Mouse (Mus musculus) small intestine, adult 2 months (tissue): ENCODE results near the gene Apol9a. TPM values are rescaled to one million over a fixed set of nuclear protein-coding genes. Genes with fewer than 3 reads are reported as not detected.
"Not testable (repeated sequence)": the region's sequence is repeated elsewhere in the genome, so short reads cannot be mapped to it uniquely, and the experiment has no call there.

Source experiments
- H3K27ac ChIP-seq: fragments of 200-500 bp; 2 replicates; pipeline ENCODE4 v1.5.1; 2012; ENCODE audit warnings: low read depth, low read length, control low read depth, inconsistent platforms; ENCODE audit not compliant: insufficient read depth
- H3K27me3 ChIP-seq: fragments of 200-500 bp; 2 replicates; pipeline ENCODE4 v1.6.1; 2012; ENCODE audit warnings: mild to moderate bottlenecking, moderate library complexity, low read length, inconsistent platforms; ENCODE audit not compliant: control insufficient read depth, insufficient read depth
- H3K36me3 ChIP-seq: fragments of 200-500 bp; 2 replicates; pipeline ENCODE4 v1.6.1; 2012; ENCODE audit warnings: mild to moderate bottlenecking, low read length, control low read depth, inconsistent platforms; ENCODE audit not compliant: control insufficient read depth, insufficient read depth
- H3K4me1 ChIP-seq: fragments of 200-500 bp; 2 replicates; pipeline ENCODE4 v1.6.1; 2012; ENCODE audit warnings: low read length, inconsistent platforms, mixed read lengths; ENCODE audit not compliant: control insufficient read depth, insufficient read depth, insufficient read length
- H3K4me3 ChIP-seq: fragments of 200-500 bp; 2 replicates; pipeline ENCODE4 v1.5.1; 2012; ENCODE audit warnings: low read depth, mild to moderate bottlenecking, control low read depth, inconsistent platforms, low read length, moderate library complexity
- CTCF ChIP-seq: fragments of 200-500 bp; IDR thresholded peaks from 2 replicates; pipeline ENCODE4 v1.5.1; 2012; ENCODE audit warnings: low read depth, mild to moderate bottlenecking, control low read depth, inconsistent platforms, low read length, moderate library complexity, mixed read lengths; ENCODE audit not compliant: insufficient replicate concordance, insufficient read length; ENCODE audit errors: extremely low read depth
- WGBS: fragments of 180-500 bp; shearing (Covaris S2); methylation state at CpG from one replicate; pipeline ENCODE4 v1.1.7; 2018; 5-methylcytosine and 5-hydroxymethylcytosine counted together
- polyA plus RNA-seq: library from polyadenylated mRNA; depleted of rRNA; stranded (reverse); fragments of >200 nt; gene quantifications from 2 replicates; pipeline ENCODE4 v1.2.3, GENCODE M21; 2012; rRNA removed

The Apol9a gene
- polyA plus RNA-seq: 41.6 and 153 TPM in 2 replicates

DNA sequence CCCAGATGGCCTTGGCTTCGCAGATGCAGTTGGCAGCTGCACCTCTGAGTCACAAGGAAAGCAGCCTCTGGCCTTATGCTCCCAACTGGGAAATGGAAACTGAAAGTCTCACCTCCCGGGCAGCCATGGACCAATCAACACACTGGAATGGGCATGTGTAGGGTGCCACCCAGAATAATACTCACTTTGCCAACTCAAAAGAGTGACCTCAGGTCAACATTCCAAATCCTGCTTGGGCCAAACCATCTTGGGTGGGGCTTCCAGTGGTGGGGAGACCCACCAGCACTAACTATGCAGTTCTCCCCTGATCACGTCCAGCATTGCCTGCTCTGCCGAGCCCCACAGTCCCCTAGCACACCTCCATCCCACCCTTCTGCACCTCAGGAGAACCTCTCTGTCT, at the start of gene Apol9a:
Gene Apol9a, minus strand, starts transcription at position 101 of the 400 bp plus-strand sequence.
- not testable (repeated sequence) for H3K36me3 ChIP-seq, H3K4me1 ChIP-seq, H3K27me3 ChIP-seq
- Histone ChIP-seq H3K4me3 (peak within 1 kb of the TSS; percentile 54), H3K27ac (peak within 1 kb of the TSS; percentile 86)
- WGBS: 9% methylated on average over 1 of the region's 4 CpGs

DNA sequence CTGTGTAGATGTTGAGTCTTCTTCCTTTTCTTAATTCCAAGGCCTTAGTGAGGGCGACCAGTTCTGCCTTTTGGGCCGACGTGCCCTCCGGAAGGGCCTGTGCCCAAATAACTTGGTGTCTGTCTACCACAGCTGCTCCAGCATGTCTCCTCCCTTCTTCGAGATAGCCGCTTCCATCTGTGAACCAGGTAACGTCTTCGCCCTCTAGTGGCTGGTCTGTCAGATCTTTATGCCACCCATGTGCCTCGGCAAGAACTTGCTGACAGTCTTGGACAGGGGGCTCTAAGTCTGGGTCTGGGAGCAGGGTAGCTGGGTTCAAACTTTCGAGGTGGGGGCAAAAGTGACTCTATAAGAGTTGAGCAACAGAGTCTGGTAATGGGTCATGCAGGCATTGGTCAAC, 39.0 kb upstream of the Apol9a start:
- not testable (repeated sequence) for H3K4me3 ChIP-seq, H3K27ac ChIP-seq, H3K27me3 ChIP-seq, H3K4me1 ChIP-seq, H3K36me3 ChIP-seq
- WGBS: 37% methylated on average over 10 of the region's 10 CpGs
- TF ChIP-seq CTCF: peak; percentile 58; the same call in 1 of the 2 replicates

DNA sequence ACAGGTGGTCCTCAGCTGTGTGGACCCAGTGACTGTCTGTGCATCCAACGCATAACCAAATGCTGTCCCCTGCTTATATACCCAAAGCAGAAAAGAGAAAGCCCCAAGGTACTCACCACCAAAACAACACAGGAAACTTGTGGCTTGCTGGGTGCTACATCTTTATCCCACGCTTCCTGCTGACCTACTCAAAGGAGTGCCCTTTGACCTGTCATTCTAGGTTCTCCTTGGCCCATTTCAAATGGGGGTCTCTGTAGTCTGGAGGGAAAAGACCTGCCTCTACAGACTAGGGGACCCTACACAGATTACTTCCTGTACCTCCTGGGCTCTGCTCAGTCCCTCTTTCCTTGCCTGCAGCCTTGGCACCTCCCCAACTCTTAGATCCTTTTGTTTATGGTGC, 36.5 kb upstream of the Apol9a start, which contains the start of gene Apol7b:
Gene Apol7b, minus strand, starts transcription at position 101 of the 400 bp plus-strand sequence.
- not testable (repeated sequence) for H3K4me3 ChIP-seq, H3K36me3 ChIP-seq, H3K27me3 ChIP-seq, H3K27ac ChIP-seq, H3K4me1 ChIP-seq
- WGBS: 97% methylated on average over 2 of the region's 2 CpGs

DNA sequence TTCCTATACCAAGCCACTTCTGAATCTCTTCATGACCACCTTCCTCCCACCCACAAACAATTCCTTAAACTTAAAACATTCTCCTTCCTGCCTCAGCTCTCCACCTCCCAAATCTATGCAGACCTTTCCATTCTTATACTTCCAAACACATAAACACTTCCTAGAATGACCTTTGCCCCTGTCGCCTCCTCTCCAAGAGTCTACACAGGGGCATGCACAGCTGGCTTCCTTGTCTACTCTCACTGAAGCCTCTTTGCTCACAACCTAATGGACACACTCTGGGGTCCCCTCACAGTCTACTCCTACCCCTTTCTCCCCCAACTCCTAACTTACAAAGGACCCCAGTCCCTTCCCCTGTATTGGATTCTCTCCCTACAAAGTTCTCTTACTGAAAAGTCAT, 34.7 kb upstream of the Apol9a start:
- not testable (repeated sequence) for H3K4me1 ChIP-seq, H3K36me3 ChIP-seq, H3K27ac ChIP-seq, H3K4me3 ChIP-seq, H3K27me3 ChIP-seq
- 17% methylated on average over 1 of the region's 1 CpGs for WGBS

DNA sequence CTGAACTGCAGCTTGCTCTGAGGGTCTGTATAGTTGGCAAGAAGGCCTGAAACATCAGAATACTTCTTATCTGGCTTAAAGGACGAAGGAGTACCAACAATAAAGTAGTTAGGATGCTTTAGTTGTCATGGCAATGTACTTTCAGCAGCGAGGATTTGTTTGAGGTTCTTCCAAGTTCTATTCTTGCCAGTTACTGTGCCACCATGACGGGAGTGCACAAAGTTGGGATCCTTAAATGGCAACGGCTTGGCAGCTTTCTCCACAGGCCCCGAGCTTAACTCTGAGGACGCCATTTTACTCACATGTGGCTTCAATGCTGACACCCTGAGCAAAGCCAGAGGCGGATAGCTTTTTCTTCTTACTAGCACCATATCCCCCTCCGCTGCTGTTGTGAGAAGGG, 33.8 kb upstream of the Apol9a start:
- H3K27ac ChIP-seq, H3K36me3 ChIP-seq, H3K27me3 ChIP-seq, H3K4me3 ChIP-seq, H3K4me1 ChIP-seq: not testable (repeated sequence)
- 81% methylated on average over 8 of the region's 8 CpGs for WGBS

DNA sequence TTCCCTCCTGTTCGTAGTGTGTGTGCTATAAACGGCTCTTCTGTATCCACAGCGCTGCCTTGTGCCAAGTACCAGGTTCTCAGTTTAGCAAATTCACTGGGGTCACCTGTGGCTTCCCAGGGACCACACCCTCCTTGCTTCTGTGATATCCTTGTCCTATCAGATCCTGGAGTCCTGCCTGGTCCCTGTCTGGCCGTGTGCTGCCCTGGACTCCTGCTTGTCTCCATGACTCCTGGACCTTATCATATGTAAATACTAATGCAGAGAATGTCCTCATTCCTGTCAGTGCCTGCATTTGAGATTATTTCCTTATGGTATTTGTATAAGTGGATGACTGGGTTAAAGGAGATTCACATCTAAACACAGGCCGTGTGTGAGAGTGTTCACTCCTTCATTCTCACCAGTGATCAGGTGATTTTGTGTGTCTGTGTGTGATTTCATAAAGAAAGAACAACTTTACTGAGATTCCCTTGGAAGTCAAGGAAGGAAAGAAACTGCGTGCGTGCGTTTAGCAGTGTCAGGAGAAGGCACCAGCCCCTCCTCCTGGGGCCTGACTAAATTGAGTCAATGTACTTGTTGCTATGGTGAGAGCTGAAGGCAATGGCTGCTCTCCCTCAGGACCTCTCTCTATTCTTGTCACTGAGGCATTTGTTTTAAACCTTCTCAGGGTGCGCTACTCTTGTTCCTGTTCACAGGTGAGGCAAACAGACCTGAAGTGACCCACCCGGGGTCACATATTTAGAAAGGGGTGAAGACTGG, 17.9 kb upstream of the Apol9a start:
- H3K4me3 ChIP-seq, H3K27me3 ChIP-seq, H3K4me1 ChIP-seq, H3K36me3 ChIP-seq, H3K27ac ChIP-seq: not testable (repeated sequence)
- 23% methylated on average over 9 of the region's 10 CpGs for WGBS

DNA sequence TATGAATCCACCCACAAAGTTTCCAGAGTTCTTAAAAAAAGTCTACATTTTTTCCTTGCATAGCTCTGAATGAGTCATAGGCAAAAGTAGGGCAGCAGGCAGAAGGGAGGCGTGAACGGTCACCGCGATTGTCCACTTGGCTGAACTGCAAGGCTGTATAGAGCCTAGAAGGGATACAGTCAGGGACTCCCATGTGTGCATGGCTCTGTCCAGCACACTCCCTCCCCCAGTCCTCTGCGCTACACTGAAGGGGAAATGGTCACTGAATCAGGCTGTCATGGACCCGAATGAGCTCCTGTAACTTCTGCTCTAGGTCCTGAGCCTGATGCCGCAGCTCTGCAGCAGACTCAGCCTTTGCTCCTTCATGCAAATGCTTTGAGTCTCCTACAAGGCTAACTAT, 12.0 kb upstream of the Apol9a start:
- H3K36me3 ChIP-seq, H3K27ac ChIP-seq, H3K27me3 ChIP-seq, H3K4me1 ChIP-seq, H3K4me3 ChIP-seq: not testable (repeated sequence)
- 70% methylated on average over 3 of the region's 7 CpGs for WGBS

DNA sequence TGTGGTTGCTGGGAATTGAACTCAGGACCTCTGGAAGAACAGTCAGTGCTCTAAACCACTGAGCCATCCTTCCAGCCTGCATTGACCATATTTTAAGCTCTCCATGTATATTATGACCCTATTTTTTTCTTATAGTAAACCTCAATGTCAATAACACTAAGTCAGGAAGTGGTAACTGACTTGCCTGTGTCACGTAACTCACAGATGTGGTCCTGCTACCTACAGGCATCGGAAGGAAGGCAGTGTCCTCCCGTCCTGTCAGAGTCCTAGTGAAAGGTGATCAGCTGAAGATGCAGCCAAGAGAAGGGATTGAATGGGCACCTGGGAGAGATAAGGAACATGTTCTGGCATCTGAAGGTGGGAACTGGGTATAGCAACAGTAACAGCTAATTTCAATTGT, 8.7 kb upstream of the Apol9a start:
- 100% methylated on average over 1 of the region's 3 CpGs for WGBS
- not testable (repeated sequence) for H3K4me1 ChIP-seq, H3K36me3 ChIP-seq

DNA sequence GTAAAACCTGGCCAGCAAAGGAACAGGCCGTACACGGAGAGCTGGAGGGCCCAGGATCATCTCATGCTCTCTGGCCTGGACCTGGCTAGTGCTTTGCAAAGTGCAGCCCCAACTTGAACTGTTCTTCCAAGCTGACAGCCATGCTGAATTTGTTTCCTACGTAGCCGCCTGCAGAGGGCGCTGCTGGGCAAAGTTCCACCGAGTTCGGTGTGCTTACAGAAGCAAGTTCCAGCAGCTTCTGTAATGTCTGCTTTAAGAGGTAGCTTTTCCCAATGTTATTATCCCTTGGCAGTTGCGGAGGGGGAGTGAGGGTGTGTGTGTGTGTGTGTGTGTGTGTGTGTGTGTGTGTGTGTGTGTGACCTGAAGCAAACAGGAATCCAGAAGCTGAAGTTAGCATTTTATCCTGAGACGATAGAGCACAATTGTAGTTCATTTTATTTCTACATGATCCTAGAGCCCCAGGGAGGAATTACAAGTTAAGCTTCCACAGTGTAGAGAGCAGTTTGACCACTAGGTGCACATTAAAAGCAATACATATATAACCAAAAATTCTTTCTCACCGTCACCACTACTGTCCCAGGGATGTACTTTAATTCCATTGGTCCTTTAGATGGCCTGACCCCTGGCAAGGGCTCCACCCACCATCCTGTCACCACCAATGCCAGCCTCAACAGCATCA, 5.9 kb upstream of the Apol9a start:
- not testable (repeated sequence) for H3K27ac ChIP-seq, H3K36me3 ChIP-seq, H3K4me1 ChIP-seq, H3K4me3 ChIP-seq, H3K27me3 ChIP-seq
- WGBS: 16% methylated on average over 2 of the region's 10 CpGs

More for the DNA sequence above, 8.7 kb upstream of the Apol9a start:
- H3K27me3 ChIP-seq, H3K4me3 ChIP-seq, H3K27ac ChIP-seq: not testable (repeated sequence)

DNA sequence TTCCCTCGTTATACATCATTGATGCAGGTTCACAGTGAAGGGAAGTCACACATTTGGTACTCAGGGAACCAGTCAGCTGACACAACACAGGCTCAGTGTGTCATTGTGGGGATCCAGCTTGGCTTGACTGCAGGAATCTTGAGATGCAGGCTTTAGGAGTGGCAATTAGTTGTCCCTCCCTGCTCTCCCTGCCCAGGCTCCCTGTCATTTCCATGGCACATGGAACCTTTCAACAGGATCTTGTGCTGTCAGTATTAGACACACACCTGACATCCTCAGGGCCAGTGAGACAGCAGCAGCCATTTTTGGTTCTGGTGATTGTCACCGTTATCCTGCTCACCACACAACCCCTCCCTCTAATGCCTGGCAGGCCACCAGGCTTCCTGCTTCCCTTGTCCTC, 4.7 kb upstream of the Apol9a start:
- H3K36me3 ChIP-seq, H3K27ac ChIP-seq, H3K27me3 ChIP-seq, H3K4me1 ChIP-seq, H3K4me3 ChIP-seq: not testable (repeated sequence)
- 62% methylated on average over 2 of the region's 2 CpGs for WGBS

DNA sequence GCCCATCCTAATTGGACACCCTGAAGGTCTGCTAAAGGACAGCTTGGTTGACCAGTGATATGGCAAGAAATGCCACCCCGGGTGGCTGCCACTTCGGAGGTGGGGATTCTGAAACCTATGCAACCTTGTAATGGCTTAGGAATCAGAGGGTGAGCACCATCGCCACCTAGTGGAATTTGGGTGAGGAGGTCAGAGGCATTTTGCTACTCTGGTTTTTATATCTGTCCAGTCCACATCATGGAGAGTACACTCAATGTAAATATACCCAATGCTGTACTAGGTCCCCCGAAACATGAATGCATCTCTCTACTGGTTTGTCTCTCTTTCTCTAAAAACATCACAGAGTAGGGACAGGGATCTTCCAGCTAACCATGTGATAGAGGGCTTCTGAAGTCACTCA, 1.8 kb upstream of the Apol9a start:
- not testable (repeated sequence) for H3K4me3 ChIP-seq, H3K27ac ChIP-seq, H3K27me3 ChIP-seq, H3K4me1 ChIP-seq, H3K36me3 ChIP-seq
- WGBS: 18% methylated on average over 4 of the region's 4 CpGs
